Mouse (Mus musculus) stomach, embryonic 16.5 days (tissue): ENCODE data around the gene Slc39a13. TPM values are rescaled to one million over a fixed set of nuclear protein-coding genes. Genes with fewer than 3 reads are reported as not detected.
A peak's percentile ranks its signal among the peaks of the same experiment; 100 is the strongest.

Source experiments
- ATAC-seq: fragments of 200-750 bp; cut with Nextera tagmentation; 2 replicates; pipeline ENCODE4 v1.8.0; 2017; ENCODE audit warnings: moderate number of reproducible peaks, moderate TSS enrichment; ENCODE audit not compliant: insufficient read depth, low FRiP score
- H3K27ac ChIP-seq: fragments of 300-500 bp; sonication (generic); 2 replicates; pipeline ENCODE4 v1.5.1; 2014; ENCODE audit warnings: low read length
- H3K27me3 ChIP-seq: fragments of 300-500 bp; sonication (generic); 2 replicates; pipeline ENCODE4 v1.6.1; 2014; ENCODE audit warnings: low read length, control low read depth, mixed read lengths; ENCODE audit not compliant: control insufficient read depth, insufficient read depth
- H3K36me3 ChIP-seq: fragments of 300-500 bp; sonication (generic); 2 replicates; pipeline ENCODE4 v1.6.1; 2014; ENCODE audit warnings: low read length; ENCODE audit not compliant: control insufficient read depth, insufficient read depth
- H3K4me1 ChIP-seq: fragments of 300-500 bp; sonication (generic); 2 replicates; pipeline ENCODE4 v1.6.1; 2014; ENCODE audit warnings: low read length, control low read depth, mixed read lengths; ENCODE audit not compliant: control insufficient read depth, insufficient read depth
- H3K4me2 ChIP-seq: fragments of 300-500 bp; sonication (generic); 2 replicates; pipeline ENCODE4 v1.6.1; 2014; ENCODE audit warnings: low read depth, low read length, mixed read lengths
- H3K4me3 ChIP-seq: fragments of 300-500 bp; sonication (generic); replicated peaks from 2 replicates; pipeline ENCODE4 v1.5.1; 2014; ENCODE audit warnings: mild to moderate bottlenecking, low read length
- H3K9ac ChIP-seq: fragments of 300-500 bp; sonication (generic); 2 replicates; pipeline ENCODE4 v1.6.1; 2014; ENCODE audit warnings: low read length
- H3K9me3 ChIP-seq: fragments of 300-500 bp; sonication (generic); replicated peaks from 2 replicates; pipeline ENCODE4 v1.6.1; 2016; ENCODE audit warnings: low read length, control low read depth; ENCODE audit not compliant: control insufficient read depth
- WGBS: fragments of 180-500 bp; shearing (Covaris S2); extraction: QIAGEN DNeasy Blood & Tissue Kit; methylation state at CpG from one replicate; pipeline ENCODE4 v1.1.7; 2014; 5-methylcytosine and 5-hydroxymethylcytosine counted together
- polyA plus RNA-seq: library from polyadenylated mRNA; unstranded; fragments of >200 nt; fragmentation: Nextera tagmentation; extraction: Ambion mirVana; gene quantifications from 2 replicates; pipeline ENCODE4 v1.2.1, GENCODE M21; 2015

The Slc39a13 gene
- polyA plus RNA-seq, 1 experiment from 2014 or later = 43.7 TPM

- Histone ChIP-seq H3K4me3 (peak overlapping the region; percentile 22), H3K9ac (peak overlapping the region; percentile 29; the same call in 1 of the 2 replicates)
- 85% methylated on average over 10 of the region's 10 CpGs for WGBS
These were observed 26.8 kb upstream of the Slc39a13 start for GRCm38 (mm10) chr2:91097015-91097414.

GRCm38 (mm10) chr2:91096524-91096923, 26.3 kb upstream of the Slc39a13 start:
- ATAC-seq = peak; percentile 35; the same call in 1 of the 2 replicates
- 63% methylated on average over 14 of the region's 14 CpGs for WGBS
- Histone ChIP-seq H3K4me2 (no peak overlapping the region), H3K9ac (peak overlapping the region; percentile 29; the same call in 1 of the 2 replicates), H3K27me3 (no peaks in the 10 kb centered on the region), H3K9me3 (no peaks in the 10 kb centered on the region), H3K4me3 (peak overlapping the region; percentile 22), H3K27ac (no peak overlapping the region; the same call in 1 of the 2 replicates), H3K36me3 (no peaks in the 10 kb centered on the region), H3K4me1 (no peaks in the 10 kb centered on the region)

More at GRCm38 (mm10) chr2:91097015-91097414, 26.8 kb upstream of the Slc39a13 start:
- no peak overlapping the region; the same call in 1 of the 2 replicates for H3K27ac ChIP-seq
- ATAC-seq = no peak
- H3K36me3 ChIP-seq = no peaks in the 10 kb centered on the region
- no peaks in the 10 kb centered on the region for H3K9me3 ChIP-seq
- H3K4me2 ChIP-seq = no peak overlapping the region
- H3K4me1 ChIP-seq = no peaks in the 10 kb centered on the region
- H3K27me3 ChIP-seq = no peaks in the 10 kb centered on the region

GRCm38 (mm10) chr2:91090827-91091226, 20.6 kb upstream of the Slc39a13 start:
- Histone ChIP-seq H3K9me3 (no peaks in the 10 kb centered on the region), H3K4me2 (no peak overlapping the region), H3K4me1 (no peaks in the 10 kb centered on the region), H3K9ac (no peak overlapping the region), H3K36me3 (no peaks in the 10 kb centered on the region), H3K27me3 (no peaks in the 10 kb centered on the region), H3K4me3 (no peak overlapping the region), H3K27ac (no peak overlapping the region)
- no peak for ATAC-seq
- WGBS = 67% methylated on average over 6 of the region's 6 CpGs

GRCm38 (mm10) chr2:91090208-91090607, 20.0 kb upstream of the Slc39a13 start:
- no peak overlapping the region for H3K27ac ChIP-seq
- H3K4me2 ChIP-seq = no peak overlapping the region
- no peaks in the 10 kb centered on the region for H3K36me3 ChIP-seq
- no peaks in the 10 kb centered on the region for H3K9me3 ChIP-seq
- 60% methylated on average over 6 of the region's 6 CpGs for WGBS
- no peaks in the 10 kb centered on the region for H3K27me3 ChIP-seq
- no peak overlapping the region for H3K9ac ChIP-seq
- no peak for ATAC-seq
- no peak overlapping the region for H3K4me3 ChIP-seq
- no peaks in the 10 kb centered on the region for H3K4me1 ChIP-seq

- no peak overlapping the region for H3K9ac ChIP-seq
- no peaks in the 10 kb centered on the region for H3K36me3 ChIP-seq
- no peak overlapping the region for H3K27ac ChIP-seq
- no peaks in the 10 kb centered on the region for H3K4me1 ChIP-seq
- no peaks in the 10 kb centered on the region for H3K27me3 ChIP-seq
- no peak for ATAC-seq
- no peaks in the 10 kb centered on the region for H3K9me3 ChIP-seq
- no peak overlapping the region for H3K4me2 ChIP-seq
- WGBS = 75% methylated on average over 9 of the region's 9 CpGs
- H3K4me3 ChIP-seq = no peak overlapping the region
These were observed 18.8 kb upstream of the Slc39a13 start for GRCm38 (mm10) chr2:91088987-91089386.

- Histone ChIP-seq H3K4me2 (no peak overlapping the region), H3K4me1 (no peaks in the 10 kb centered on the region), H3K36me3 (no peaks in the 10 kb centered on the region), H3K9me3 (no peaks in the 10 kb centered on the region), H3K9ac (no peak overlapping the region), H3K27ac (no peak overlapping the region), H3K27me3 (no peaks in the 10 kb centered on the region), H3K4me3 (no peak overlapping the region)
- WGBS = 79% methylated on average over 9 of the region's 9 CpGs
- no peak for ATAC-seq
These were observed 17.2 kb upstream of the Slc39a13 start for GRCm38 (mm10) chr2:91087453-91087852.

- Histone ChIP-seq H3K4me1 (no peaks in the 10 kb centered on the region), H3K36me3 (no peaks in the 10 kb centered on the region), H3K27me3 (no peaks in the 10 kb centered on the region), H3K9ac (no peak overlapping the region; the same call in 1 of the 2 replicates), H3K27ac (no peak overlapping the region), H3K9me3 (no peaks in the 10 kb centered on the region), H3K4me3 (no peak overlapping the region), H3K4me2 (no peak overlapping the region)
- ATAC-seq = no peak
- 73% methylated on average over 9 of the region's 9 CpGs for WGBS
These were observed 16.4 kb upstream of the Slc39a13 start for GRCm38 (mm10) chr2:91086392-91087237.

- Histone ChIP-seq H3K4me1 (no peaks in the 10 kb centered on the region), H3K4me2 (no peak overlapping the region), H3K4me3 (no peak overlapping the region), H3K36me3 (no peaks in the 10 kb centered on the region), H3K9me3 (no peaks in the 10 kb centered on the region), H3K9ac (no peak overlapping the region; the same call in 1 of the 2 replicates), H3K27ac (no peak overlapping the region), H3K27me3 (no peaks in the 10 kb centered on the region)
- no peak for ATAC-seq
- WGBS = 85% methylated on average over 14 of the region's 14 CpGs
These were observed 15.5 kb upstream of the Slc39a13 start for GRCm38 (mm10) chr2:91085494-91086391.
